Mouse (Mus musculus): ENCODE results near the gene Rap1b.

DNA sequence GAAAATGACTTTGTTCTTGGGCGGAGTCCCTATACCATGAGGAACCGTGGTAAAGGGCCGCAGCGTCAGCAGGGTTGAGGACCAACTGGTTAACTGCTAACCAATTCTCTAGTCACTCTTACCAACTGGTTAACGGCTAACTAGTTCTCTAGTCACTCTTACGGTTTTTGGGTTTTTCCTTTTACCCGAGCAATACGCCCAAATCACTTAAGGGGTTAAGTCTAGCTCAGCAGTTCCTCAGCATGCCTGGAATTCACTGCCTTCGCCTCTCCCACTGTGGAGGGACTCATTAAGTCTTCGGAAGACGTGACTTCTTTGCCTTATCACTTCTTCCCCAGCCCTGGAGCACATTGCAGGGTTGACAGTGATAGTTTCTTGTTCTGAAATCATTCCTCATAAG is 35.3 kb downstream of the Rap1b start:
- TF ChIP-seq MAFK (IDR thresholded peaks at IDR 0.05; ENCODE audit: insufficient read depth, low read depth, low read length) (peak; percentile 76), ZC3H11A (IDR thresholded peaks at IDR 0.05; ENCODE audit: borderline replicate concordance, low read depth, low read length) (no peak), HCFC1 (IDR thresholded peaks at IDR 0.05; ENCODE audit: borderline replicate concordance, insufficient read depth, low read length) (no peak), ZNF384 (IDR thresholded peaks at IDR 0.05; ENCODE audit: low read depth, low read length) (no peak), CHD2 (IDR thresholded peaks at IDR 0.05; ENCODE audit: low read depth, low read length) (no peak)
